Mouse (Mus musculus) liver, postnatal 0 days (tissue): ENCODE results near the gene Nectin3. TPM values are rescaled to one million over a fixed set of nuclear protein-coding genes. Genes with fewer than 3 reads are reported as not detected.

Experiments used
- ATAC-seq: fragments of 200-750 bp; cut with Nextera tagmentation; 2 replicates; pipeline ENCODE4 v1.8.0; 2017; ENCODE audit warnings: mild to moderate bottlenecking, moderate library complexity
- DNase-seq: peaks from one replicate; pipeline ENCODE4 v3.0.0-alpha.2; 2016
- H3K27ac ChIP-seq: fragments of 300-500 bp; sonication (generic); 2 replicates; pipeline ENCODE4 v1.5.1; 2014; ENCODE audit warnings: antibody characterized with exemption, moderate library complexity, mild to moderate bottlenecking, low read depth
- H3K27me3 ChIP-seq: fragments of 300-500 bp; sonication (generic); 2 replicates; pipeline ENCODE4 v1.6.1; 2014; ENCODE audit warnings: low read length, control low read depth, mixed read lengths; ENCODE audit not compliant: insufficient read depth
- H3K36me3 ChIP-seq: fragments of 300-500 bp; sonication (generic); replicated peaks from 2 replicates; pipeline ENCODE4 v1.6.1; 2014; ENCODE audit warnings: mild to moderate bottlenecking, control low read depth, low read length, moderate library complexity, mixed read lengths; ENCODE audit not compliant: insufficient read depth
- H3K4me1 ChIP-seq: fragments of 300-500 bp; sonication (generic); 2 replicates; pipeline ENCODE4 v1.6.1; 2014; ENCODE audit warnings: antibody characterized with exemption, mild to moderate bottlenecking, control low read depth; ENCODE audit not compliant: insufficient read depth
- H3K4me2 ChIP-seq: fragments of 300-500 bp; sonication (generic); 2 replicates; pipeline ENCODE4 v1.6.1; 2014; ENCODE audit warnings: low read depth, mild to moderate bottlenecking, low read length, moderate library complexity, mixed read lengths
- H3K4me3 ChIP-seq: fragments of 300-500 bp; sonication (generic); 2 replicates; pipeline ENCODE4 v1.5.1; 2014; ENCODE audit warnings: low read depth, low read length
- H3K9ac ChIP-seq: fragments of 300-500 bp; sonication (generic); replicated peaks from 2 replicates; pipeline ENCODE4 v1.6.1; 2014; ENCODE audit warnings: mild to moderate bottlenecking, moderate library complexity
- H3K9me3 ChIP-seq: fragments of 300-500 bp; sonication (generic); 2 replicates; pipeline ENCODE4 v1.6.1; 2016; ENCODE audit warnings: mild to moderate bottlenecking, control low read depth, low read length, mixed read lengths
- CTCF ChIP-seq: sonication (generic); IDR thresholded peaks from 2 replicates; pipeline ENCODE4 v1.5.1; 2016; ENCODE audit warnings: antibody characterized with exemption, low read depth
- EP300 ChIP-seq: IDR thresholded peaks from 2 replicates; pipeline ENCODE4 v1.6.1; 2016; ENCODE audit warnings: antibody characterized with exemption, low read depth, mild to moderate bottlenecking
- WGBS: fragments of 180-500 bp; shearing (Covaris S2); extraction: QIAGEN DNeasy Blood & Tissue Kit; methylation state at CpG from one replicate; pipeline ENCODE4 v1.1.7; 2014; ENCODE audit not compliant: insufficient replicate concordance; 5-methylcytosine and 5-hydroxymethylcytosine counted together
- polyA plus RNA-seq: library from polyadenylated mRNA; unstranded; fragments of >200 nt; fragmentation: Nextera tagmentation; extraction: Ambion mirVana; gene quantifications from 2 replicates; pipeline ENCODE4 v1.2.1, GENCODE M21; 2015

Nectin3 gene
- 16.3 and 18.6 TPM in 2 replicates for polyA plus RNA-seq

DNA sequence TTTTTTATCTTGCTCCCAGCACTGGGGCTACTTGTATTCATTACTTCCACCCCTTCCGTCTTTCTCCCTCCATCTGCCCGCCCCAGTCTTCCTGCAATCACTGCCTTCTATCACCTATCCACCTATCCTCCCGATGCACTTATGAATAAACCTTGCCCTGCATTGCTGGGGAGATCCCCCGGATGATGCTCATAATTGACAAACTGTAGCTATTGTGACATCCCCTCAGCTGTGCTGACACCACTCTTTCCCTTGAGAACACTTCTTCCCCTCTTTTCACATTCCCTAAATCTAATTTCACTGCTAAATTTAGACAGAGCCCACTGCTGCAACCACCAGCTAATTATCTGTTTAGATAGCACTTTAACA lies at the start of gene Nectin3:
TSS of gene Nectin3 (minus strand) at position 105 of the 369 bp plus-strand sequence.
- Histone ChIP-seq H3K4me3 (peak within 1 kb of the TSS; percentile 69), H3K4me1 (no peaks in the 10 kb centered on the region), H3K9me3 (no peaks in the 10 kb centered on the region), H3K27me3 (peaks cover 27% of the 10 kb centered on the region), H3K9ac (peak within 1 kb of the TSS; percentile 42), H3K36me3 (no peaks in the 10 kb centered on the region), H3K27ac (peak within 1 kb of the TSS; percentile 74), H3K4me2 (peak within 1 kb of the TSS; percentile 76)
- TF ChIP-seq EP300 = no peak
- no peak for TF ChIP-seq CTCF
- ATAC-seq = no peak
- 7% methylated on average over 4 of the region's 4 CpGs for WGBS
- DNase-seq = no peak

DNA sequence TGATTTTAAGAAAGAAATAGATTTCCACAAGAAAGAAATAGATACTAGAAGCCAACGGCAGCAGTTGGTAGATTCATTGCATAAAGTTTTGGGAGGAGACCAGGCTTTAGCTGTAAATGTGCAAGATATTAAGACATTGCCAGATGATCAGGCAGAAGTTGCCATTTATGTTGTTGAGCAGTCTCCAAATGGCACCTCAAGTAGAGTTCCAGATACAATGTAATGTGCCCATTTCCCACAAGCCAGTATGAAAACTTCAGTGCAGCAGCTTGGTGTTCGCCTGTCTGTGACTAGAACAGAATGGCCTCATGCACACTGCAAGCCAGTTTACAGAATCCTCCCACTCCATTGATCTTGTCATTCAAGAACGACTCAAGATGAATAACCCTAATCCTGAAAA lies 39.8 kb upstream of the Nectin3 start:
- H3K27ac ChIP-seq = no peak overlapping the region
- DNase-seq (no peak), ATAC-seq (no peak)
- WGBS = 76% methylated on average over 3 of the region's 3 CpGs
- no peaks in the 10 kb centered on the region for H3K9me3 ChIP-seq
- no peaks in the 10 kb centered on the region for H3K4me1 ChIP-seq
- no peaks in the 10 kb centered on the region for H3K27me3 ChIP-seq
- no peak overlapping the region for H3K9ac ChIP-seq
- TF ChIP-seq CTCF (no peak), EP300 (no peak)
- no peak overlapping the region for H3K4me3 ChIP-seq
- H3K36me3 ChIP-seq = no peaks in the 10 kb centered on the region
- no peak overlapping the region for H3K4me2 ChIP-seq

DNA sequence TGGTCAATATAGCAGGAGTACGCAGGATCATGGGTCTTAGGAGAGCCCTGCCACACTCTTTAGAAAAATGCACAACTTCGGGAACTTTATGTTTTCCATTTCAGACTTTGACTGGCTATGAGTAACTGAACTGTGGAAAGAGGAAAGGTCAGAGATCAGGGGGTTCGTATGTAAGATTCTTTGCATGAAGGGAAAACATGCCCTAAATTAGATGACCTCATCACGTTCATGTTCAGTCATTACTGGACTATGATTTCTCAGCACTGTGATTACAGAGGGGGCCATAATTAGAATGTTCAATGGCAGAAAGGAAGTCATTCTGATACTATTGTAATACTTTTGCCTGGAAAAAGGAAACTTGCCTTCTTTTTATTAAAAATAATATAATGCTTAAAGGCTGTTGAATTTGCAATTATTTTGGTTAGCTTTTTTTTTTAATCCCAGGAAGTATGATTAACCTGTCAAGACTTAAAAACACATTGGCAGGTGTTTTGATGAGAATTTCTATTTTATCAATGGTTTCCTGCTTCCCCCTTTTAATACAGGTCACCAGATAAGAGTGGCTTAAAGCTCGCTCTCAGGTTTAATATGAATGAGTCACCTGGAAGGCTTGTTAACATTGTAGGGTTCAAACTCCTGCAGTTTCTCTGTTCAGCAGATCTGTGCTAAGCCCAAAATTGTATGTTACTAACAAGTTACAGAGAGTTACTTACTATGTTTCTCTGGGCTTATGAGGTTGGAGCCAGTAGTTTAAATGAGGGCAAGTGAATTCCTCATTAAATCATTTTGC lies 34.3 kb upstream of the Nectin3 start:
- H3K27ac ChIP-seq = no peak overlapping the region
- H3K4me2 ChIP-seq = no peak overlapping the region
- DNase-seq = no peak
- H3K27me3 ChIP-seq = no peaks in the 10 kb centered on the region
- no peak for TF ChIP-seq EP300
- no peak for TF ChIP-seq CTCF
- WGBS = 71% methylated on average over 5 of the region's 5 CpGs
- no peaks in the 10 kb centered on the region for H3K4me1 ChIP-seq
- no peaks in the 10 kb centered on the region for H3K9me3 ChIP-seq
- no peaks in the 10 kb centered on the region for H3K36me3 ChIP-seq
- no peak overlapping the region for H3K4me3 ChIP-seq
- no peak for ATAC-seq
- no peak overlapping the region for H3K9ac ChIP-seq

DNA sequence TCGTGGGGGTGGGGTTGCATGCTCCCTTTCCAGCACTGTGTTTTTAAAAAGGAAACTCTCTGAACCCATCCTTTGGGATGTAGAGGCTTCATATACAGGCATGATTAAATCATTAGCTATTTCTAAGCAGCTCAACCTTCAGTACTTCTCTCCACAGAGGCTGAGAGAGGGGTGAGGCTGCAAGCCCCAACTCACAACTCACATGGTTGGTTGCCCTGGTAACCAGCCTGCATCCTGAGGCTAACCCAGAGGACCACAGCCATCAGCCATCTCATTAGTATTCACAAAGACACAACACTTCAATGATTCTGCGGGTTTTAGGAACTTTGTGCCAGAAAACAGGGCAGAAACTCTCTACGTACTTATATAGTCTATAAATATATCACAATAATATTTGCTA lies 32.7 kb upstream of the Nectin3 start:
- 68% methylated on average over 3 of the region's 3 CpGs for WGBS
- Histone ChIP-seq H3K27me3 (no peaks in the 10 kb centered on the region), H3K4me3 (no peak overlapping the region), H3K9me3 (no peaks in the 10 kb centered on the region), H3K27ac (no peak overlapping the region), H3K9ac (no peak overlapping the region), H3K4me1 (no peaks in the 10 kb centered on the region), H3K4me2 (no peak overlapping the region), H3K36me3 (no peaks in the 10 kb centered on the region)
- TF ChIP-seq EP300 = no peak
- no peak for TF ChIP-seq CTCF
- DNase-seq = no peak
- ATAC-seq = no peak

DNA sequence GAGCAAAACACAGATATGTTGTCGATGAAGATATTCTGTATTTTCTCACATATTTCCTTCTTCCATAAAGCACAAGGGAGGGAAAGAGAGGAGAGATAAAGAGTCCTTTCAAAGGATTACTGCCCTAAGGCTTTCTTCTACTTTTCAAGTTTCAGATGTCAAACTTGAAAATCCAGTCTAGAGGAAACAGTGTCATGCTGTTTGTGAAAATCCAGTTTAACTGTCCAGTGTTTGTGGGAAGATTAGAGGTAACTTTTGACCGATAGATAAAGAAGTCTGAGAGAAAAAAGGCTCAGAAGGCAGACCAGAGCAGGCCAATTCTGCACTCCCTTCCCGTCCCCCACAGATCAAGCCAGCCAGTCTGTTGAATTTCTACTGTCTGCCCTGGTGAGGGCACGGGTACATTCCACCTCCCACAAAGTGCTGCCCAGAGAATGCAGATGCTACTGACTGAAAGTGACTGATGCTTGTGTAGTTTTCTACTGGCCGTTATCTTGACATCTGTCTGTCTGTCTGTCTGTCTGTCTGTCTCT lies 22.6 kb upstream of the Nectin3 start:
- ATAC-seq (no peak), DNase-seq (no peak)
- no peak overlapping the region for H3K4me2 ChIP-seq
- 62% methylated on average over 5 of the region's 5 CpGs for WGBS
- no peak overlapping the region for H3K9ac ChIP-seq
- H3K4me1 ChIP-seq = no peaks in the 10 kb centered on the region
- no peak for TF ChIP-seq CTCF
- no peak for TF ChIP-seq EP300
- H3K27me3 ChIP-seq = no peaks in the 10 kb centered on the region
- no peak overlapping the region for H3K27ac ChIP-seq
- no peaks in the 10 kb centered on the region for H3K36me3 ChIP-seq
- no peaks in the 10 kb centered on the region for H3K9me3 ChIP-seq
- H3K4me3 ChIP-seq = no peak overlapping the region

DNA sequence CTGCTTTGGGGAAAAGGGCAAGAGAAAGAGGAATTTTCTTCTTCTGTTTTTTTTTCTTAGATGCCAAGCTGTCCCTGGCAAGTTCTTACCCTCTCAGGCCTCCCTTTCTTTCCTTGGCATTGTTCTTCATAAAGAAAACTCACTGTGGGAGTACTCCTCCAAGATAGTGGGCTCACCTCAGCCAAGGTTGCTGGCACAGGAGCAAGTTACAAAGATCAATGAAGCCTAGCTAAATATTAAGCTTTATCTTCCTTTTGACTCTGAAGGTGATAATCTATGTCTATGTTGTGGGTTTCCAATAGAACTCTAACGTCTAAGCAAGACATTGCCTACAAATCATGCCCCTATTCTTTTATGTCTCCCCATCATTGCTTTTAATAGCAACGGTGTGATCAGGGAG lies 21.3 kb upstream of the Nectin3 start:
- DNase-seq = no peak
- no peak for ATAC-seq
- no peaks in the 10 kb centered on the region for H3K36me3 ChIP-seq
- H3K27ac ChIP-seq = no peak overlapping the region
- H3K4me1 ChIP-seq = no peaks in the 10 kb centered on the region
- no peak overlapping the region for H3K9ac ChIP-seq
- H3K4me3 ChIP-seq = no peak overlapping the region
- H3K9me3 ChIP-seq = no peaks in the 10 kb centered on the region
- no peak overlapping the region for H3K4me2 ChIP-seq
- H3K27me3 ChIP-seq = no peaks in the 10 kb centered on the region
- WGBS = 56% methylated on average over 2 of the region's 2 CpGs
- TF ChIP-seq CTCF (no peak), EP300 (no peak)
